Mouse (Mus musculus): ENCODE measurements around the gene Pcsk4. TPM values are rescaled to one million over a fixed set of nuclear protein-coding genes. Genes with fewer than 3 reads are reported as not detected.
A peak's percentile ranks its signal among the peaks of the same experiment; 100 is the strongest.
"Not testable (repeated sequence)": the region's sequence is repeated elsewhere in the genome, so short reads cannot be mapped to it uniquely, and the experiment has no call there.

Pcsk4 gene
- polyA plus RNA-seq, 1 experiment = 9.1 TPM

- Histone ChIP-seq H3K27me3 (replicated peaks; ENCODE audit: control insufficient read depth, insufficient read depth, low read length) (no peaks in the 10 kb centered on the region), H3K27ac (ENCODE audit: insufficient read depth, low read depth, low read length) (no peak within 1 kb of the TSS), H3K4me1 (ENCODE audit: control insufficient read depth, insufficient read depth, low read length) (peaks cover 7% of the 10 kb centered on the region), H3K4me3 (ENCODE audit: insufficient read depth, low read depth, low read length) (peak within 1 kb of the TSS; percentile 53), H3K36me3 (ENCODE audit: control insufficient read depth, insufficient read depth, low read length) (no peaks in the 10 kb centered on the region)
- 2% methylated on average over 42 of the region's 42 CpGs for whole genome bisulfite sequencing
- DNase-seq = peak; percentile 52
- peak; percentile 64 for TF ChIP-seq CTCF (conservative IDR thresholded peaks at IDR 0.05; ENCODE audit: insufficient read depth, insufficient read length, low read depth, low read length)
- no peak for TF ChIP-seq POLR2A (IDR thresholded peaks at IDR 0.05; ENCODE audit: low read depth, low read length)
Measured at GRCm38 (mm10) chr10:80348244-80348781, 19.0 kb upstream of the Pcsk4 start, which contains the start of gene Adamtsl5. TSS of gene Adamtsl5 (minus strand) at chr10:80348412.

GRCm38 (mm10) chr10:80347514-80347967 is 18.2 kb upstream of the Pcsk4 start:
- no peak overlapping the region for H3K27ac ChIP-seq (ENCODE audit: insufficient read depth, low read depth, low read length)
- DNase-seq = no peak
- WGBS = 10% methylated on average over 17 of the region's 17 CpGs
- H3K27me3 ChIP-seq (replicated peaks; ENCODE audit: control insufficient read depth, insufficient read depth, low read length) = no peaks in the 10 kb centered on the region
- H3K36me3 ChIP-seq (ENCODE audit: control insufficient read depth, insufficient read depth, low read length) = no peaks in the 10 kb centered on the region
- TF ChIP-seq POLR2A (IDR thresholded peaks at IDR 0.05; ENCODE audit: low read depth, low read length) = no peak
- TF ChIP-seq CTCF (conservative IDR thresholded peaks at IDR 0.05; ENCODE audit: insufficient read depth, insufficient read length, low read depth, low read length) = no peak
- H3K4me3 ChIP-seq (ENCODE audit: insufficient read depth, low read depth, low read length) = peak overlapping the region; percentile 53
- H3K4me1 ChIP-seq (ENCODE audit: control insufficient read depth, insufficient read depth, low read length) = peaks cover 7% of the 10 kb centered on the region

GRCm38 (mm10) chr10:80345929-80346328 is 16.6 kb upstream of the Pcsk4 start:
- peaks cover 11% of the 10 kb centered on the region for H3K4me1 ChIP-seq (ENCODE audit: control insufficient read depth, insufficient read depth, low read length)
- not testable (repeated sequence) for H3K27me3 ChIP-seq (replicated peaks; ENCODE audit: control insufficient read depth, insufficient read depth, low read length)

GRCm38 (mm10) chr10:80345122-80345521 is 15.8 kb upstream of the Pcsk4 start:
- TF ChIP-seq POLR2A (IDR thresholded peaks at IDR 0.05; ENCODE audit: low read depth, low read length) (no peak), CTCF (conservative IDR thresholded peaks at IDR 0.05; ENCODE audit: insufficient read depth, insufficient read length, low read depth, low read length) (no peak)
- Histone ChIP-seq H3K27me3 (replicated peaks; ENCODE audit: control insufficient read depth, insufficient read depth, low read length) (no peaks in the 10 kb centered on the region), H3K4me1 (ENCODE audit: control insufficient read depth, insufficient read depth, low read length) (peaks cover 11% of the 10 kb centered on the region), H3K27ac (ENCODE audit: insufficient read depth, low read depth, low read length) (no peak overlapping the region), H3K36me3 (ENCODE audit: control insufficient read depth, insufficient read depth, low read length) (no peaks in the 10 kb centered on the region), H3K4me3 (ENCODE audit: insufficient read depth, low read depth, low read length) (no peak overlapping the region)
- 9% methylated on average over 16 of the region's 16 CpGs for WGBS
- DNase-seq = no peak

More at GRCm38 (mm10) chr10:80345929-80346328, 16.6 kb upstream of the Pcsk4 start:
- not testable (repeated sequence) for H3K27ac ChIP-seq (ENCODE audit: insufficient read depth, low read depth, low read length); H3K36me3 ChIP-seq (ENCODE audit: control insufficient read depth, insufficient read depth, low read length); DNase-seq; H3K4me3 ChIP-seq (ENCODE audit: insufficient read depth, low read depth, low read length)
- 82% methylated on average over 6 of the region's 6 CpGs for WGBS

GRCm38 (mm10) chr10:80344131-80344661 is 14.9 kb upstream of the Pcsk4 start:
- DNase-seq = no peak
- peaks cover 11% of the 10 kb centered on the region for H3K4me1 ChIP-seq (ENCODE audit: control insufficient read depth, insufficient read depth, low read length)
- H3K36me3 ChIP-seq (ENCODE audit: control insufficient read depth, insufficient read depth, low read length) = no peaks in the 10 kb centered on the region
- no peaks in the 10 kb centered on the region for H3K27me3 ChIP-seq (replicated peaks; ENCODE audit: control insufficient read depth, insufficient read depth, low read length)
- no peak overlapping the region for H3K4me3 ChIP-seq (ENCODE audit: insufficient read depth, low read depth, low read length)
- H3K27ac ChIP-seq (ENCODE audit: insufficient read depth, low read depth, low read length) = peak overlapping the region; percentile 21
- WGBS = 32% methylated on average over 9 of the region's 9 CpGs
- TF ChIP-seq CTCF (conservative IDR thresholded peaks at IDR 0.05; ENCODE audit: insufficient read depth, insufficient read length, low read depth, low read length) (no peak), POLR2A (IDR thresholded peaks at IDR 0.05; ENCODE audit: low read depth, low read length) (no peak)

GRCm38 (mm10) chr10:80343425-80343895 is 14.2 kb upstream of the Pcsk4 start:
- Histone ChIP-seq H3K27me3 (replicated peaks; ENCODE audit: control insufficient read depth, insufficient read depth, low read length) (no peaks in the 10 kb centered on the region), H3K27ac (ENCODE audit: insufficient read depth, low read depth, low read length) (no peak overlapping the region), H3K4me3 (ENCODE audit: insufficient read depth, low read depth, low read length) (no peak overlapping the region), H3K36me3 (ENCODE audit: control insufficient read depth, insufficient read depth, low read length) (no peaks in the 10 kb centered on the region), H3K4me1 (ENCODE audit: control insufficient read depth, insufficient read depth, low read length) (peaks cover 11% of the 10 kb centered on the region)
- no peak for TF ChIP-seq CTCF (conservative IDR thresholded peaks at IDR 0.05; ENCODE audit: insufficient read depth, insufficient read length, low read depth, low read length)
- DNase-seq = no peak
- WGBS = 35% methylated on average over 13 of the region's 13 CpGs

GRCm38 (mm10) chr10:80342749-80343424 is 13.6 kb upstream of the Pcsk4 start:
- DNase-seq = peak; percentile 67
- Histone ChIP-seq H3K4me1 (ENCODE audit: control insufficient read depth, insufficient read depth, low read length) (peaks cover 11% of the 10 kb centered on the region), H3K4me3 (ENCODE audit: insufficient read depth, low read depth, low read length) (no peak overlapping the region), H3K27ac (ENCODE audit: insufficient read depth, low read depth, low read length) (no peak overlapping the region), H3K36me3 (ENCODE audit: control insufficient read depth, insufficient read depth, low read length) (no peaks in the 10 kb centered on the region), H3K27me3 (replicated peaks; ENCODE audit: control insufficient read depth, insufficient read depth, low read length) (no peaks in the 10 kb centered on the region)
- 2% methylated on average over 31 of the region's 33 CpGs for WGBS
- TF ChIP-seq POLR2A (IDR thresholded peaks at IDR 0.05; ENCODE audit: low read depth, low read length) = no peak
- no peak for TF ChIP-seq CTCF (conservative IDR thresholded peaks at IDR 0.05; ENCODE audit: insufficient read depth, insufficient read length, low read depth, low read length)
